Mouse (Mus musculus) neural tube, postnatal 0 days (tissue): Measurements from ENCODE around the gene Gm5565. TPM values are rescaled to one million over a fixed set of nuclear protein-coding genes. Genes with fewer than 3 reads are reported as not detected.

Experiments
- polyA plus RNA-seq: library from polyadenylated mRNA; unstranded; fragments of >200 nt; fragmentation: Nextera tagmentation; extraction: Ambion mirVana; gene quantifications from 2 replicates; pipeline ENCODE4 v1.2.1, GENCODE M21; 2015

Gene Gm5565
- polyA plus RNA-seq: not detected in 2 replicates

GRCm38 (mm10) chr5:146160439-146160838 lies at the start of gene Gm5565:
Gm5565 (minus strand) TSS chr5:146160539.

DNA sequence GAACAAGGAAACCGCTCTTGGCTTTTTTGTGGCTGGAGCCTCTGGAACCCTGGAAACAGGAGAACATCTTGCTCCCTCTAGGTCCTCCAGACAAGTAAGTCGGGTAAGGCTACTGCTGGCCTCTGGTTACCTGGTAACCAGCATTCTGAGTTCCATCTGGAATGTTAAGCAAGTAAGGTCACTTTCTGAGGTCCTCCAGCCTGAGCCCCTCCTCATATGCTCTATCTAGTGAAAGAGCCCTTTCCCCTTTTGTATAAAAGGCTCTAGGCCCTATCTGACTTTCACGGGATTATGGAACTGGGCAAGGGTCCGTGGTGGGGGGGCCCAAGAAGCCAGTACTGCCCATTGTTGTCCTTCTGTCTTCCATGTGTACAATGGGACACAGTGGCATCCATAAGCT lies 24.9 kb upstream of the Gm5565 start, which contains the start of gene 1700001J03Rik:
Gene 1700001J03Rik (minus strand): TSS at position 101 of the 400 bp plus-strand sequence.

GRCm38 (mm10) chr5:146170621-146171020 lies 10.3 kb upstream of the Gm5565 start, which contains the start of gene Gm6309:
Gm6309 (minus strand) TSS chr5:146170721.

Other genes with a start within 250 kb of the Gm5565 start
- gene Cyp3a25, start 150.9 kb downstream of the Gm5565 start, polyA plus RNA-seq: not detected in 2 replicates
- gene Cyp3a59, start 81.3 kb downstream of the Gm5565 start, polyA plus RNA-seq: not detected in 2 replicates
- not detected in 2 replicates for gene Gm6309, start 10.2 kb upstream of the Gm5565 start, polyA plus RNA-seq
- gene 1700001J03Rik, start 24.8 kb upstream of the Gm5565 start, polyA plus RNA-seq: not detected in 2 replicates
- 22.1 and 23.5 TPM in 2 replicates for gene Rnf6, start 61.0 kb upstream of the Gm5565 start, polyA plus RNA-seq
- gene Cdk8, start 70.7 kb upstream of the Gm5565 start, polyA plus RNA-seq: 17.6 and 18.1 TPM in 2 replicates
- gene Wasf3, start 224.4 kb upstream of the Gm5565 start, polyA plus RNA-seq: 20.2 and 21.5 TPM in 2 replicates